Mouse (Mus musculus) forebrain, embryonic 10.5 days (tissue): ENCODE results near the gene Lypd3. TPM values are rescaled to one million over a fixed set of nuclear protein-coding genes. Genes with fewer than 3 reads are reported as not detected.
"Not testable (repeated sequence)": the region's sequence is repeated elsewhere in the genome, so short reads cannot be mapped to it uniquely, and the experiment has no call there.

Experiments used
- DNase-seq: peaks from one replicate; pipeline ENCODE4 v3.0.0-alpha.2; 2017; ENCODE audit warnings: low spot score; ENCODE audit errors: extremely low spot score
- H3K27ac ChIP-seq: fragments of 300-500 bp; sonication (generic); 2 replicates; pipeline ENCODE4 v1.5.1; 2016; ENCODE audit warnings: mild to moderate bottlenecking
- H3K27me3 ChIP-seq: fragments of 300-500 bp; sonication (generic); 2 replicates; pipeline ENCODE4 v1.6.1; 2016; ENCODE audit warnings: mild to moderate bottlenecking; ENCODE audit not compliant: poor library complexity, severe bottlenecking
- H3K36me3 ChIP-seq: fragments of 300-500 bp; sonication (generic); replicated peaks from 2 replicates; pipeline ENCODE4 v1.6.1; 2016; ENCODE audit warnings: mild to moderate bottlenecking, moderate library complexity
- H3K4me1 ChIP-seq: fragments of 300-500 bp; sonication (generic); 2 replicates; pipeline ENCODE4 v1.6.1; 2016
- H3K4me3 ChIP-seq: fragments of 300-500 bp; sonication (generic); 2 replicates; pipeline ENCODE4 v1.5.1; 2016; ENCODE audit warnings: mild to moderate bottlenecking, moderate library complexity
- H3K9me3 ChIP-seq: fragments of 300-500 bp; sonication (generic); 2 replicates; pipeline ENCODE4 v1.6.1; 2016; ENCODE audit warnings: mild to moderate bottlenecking, moderate library complexity
- WGBS: fragments of 180-500 bp; shearing (Covaris S2); methylation state at CpG from one replicate; pipeline ENCODE4 v1.1.7; 2016; 5-methylcytosine and 5-hydroxymethylcytosine counted together
- polyA plus RNA-seq: library from polyadenylated mRNA; unstranded; fragments of >200 nt; fragmentation: Nextera tagmentation; extraction: Ambion mirVana; gene quantifications from 2 replicates; pipeline ENCODE4 v1.2.1, GENCODE M21; 2016

Gene Lypd3
- polyA plus RNA-seq, 1 experiment from 2014 or later = 0.88 TPM

- Histone ChIP-seq H3K9me3 (no peaks in the 10 kb centered on the region), H3K36me3 (no peaks in the 10 kb centered on the region), H3K27me3 (peaks cover 1% of the 10 kb centered on the region), H3K4me3 (peak overlapping the region; percentile 34), H3K4me1 (peaks cover 11% of the 10 kb centered on the region; the same call in 1 of the 2 replicates), H3K27ac (peak overlapping the region; percentile 58)
- peak; percentile 90 for DNase-seq
- 8% methylated on average over 13 of the region's 13 CpGs for WGBS
These were observed 35.3 kb upstream of the Lypd3 start for GRCm38 (mm10) chr7:24600941-24601597.

- DNase-seq = no peak
- no peak overlapping the region for H3K27ac ChIP-seq
- no peaks in the 10 kb centered on the region for H3K36me3 ChIP-seq
- 91% methylated on average over 7 of the region's 7 CpGs for WGBS
- H3K27me3 ChIP-seq = peaks cover 34% of the 10 kb centered on the region
- no peaks in the 10 kb centered on the region; the same call in 1 of the 2 replicates for H3K9me3 ChIP-seq
- no peak overlapping the region for H3K4me3 ChIP-seq
- peaks cover 16% of the 10 kb centered on the region for H3K4me1 ChIP-seq
These were observed 30.8 kb upstream of the Lypd3 start for GRCm38 (mm10) chr7:24605561-24605960.

GRCm38 (mm10) chr7:24606046-24606445, 30.3 kb upstream of the Lypd3 start:
- no peaks in the 10 kb centered on the region for H3K36me3 ChIP-seq
- 84% methylated on average over 7 of the region's 7 CpGs for WGBS
- no peaks in the 10 kb centered on the region; the same call in 1 of the 2 replicates for H3K9me3 ChIP-seq
- peaks cover 21% of the 10 kb centered on the region for H3K4me1 ChIP-seq
- H3K27me3 ChIP-seq = peaks cover 38% of the 10 kb centered on the region
- no peak for DNase-seq
- H3K27ac ChIP-seq = no peak overlapping the region
- no peak overlapping the region for H3K4me3 ChIP-seq

GRCm38 (mm10) chr7:24608017-24608416, 28.3 kb upstream of the Lypd3 start:
- no peak for DNase-seq
- peaks cover 25% of the 10 kb centered on the region for H3K4me1 ChIP-seq
- no peak overlapping the region for H3K4me3 ChIP-seq
- no peak overlapping the region for H3K27ac ChIP-seq
- no peaks in the 10 kb centered on the region; the same call in 1 of the 2 replicates for H3K9me3 ChIP-seq
- WGBS = 49% methylated on average over 6 of the region's 6 CpGs
- H3K27me3 ChIP-seq = peaks cover 58% of the 10 kb centered on the region
- H3K36me3 ChIP-seq = no peaks in the 10 kb centered on the region

GRCm38 (mm10) chr7:24608561-24608960, 27.8 kb upstream of the Lypd3 start:
- H3K4me3 ChIP-seq = no peak overlapping the region
- peaks cover 27% of the 10 kb centered on the region for H3K4me1 ChIP-seq
- no peak overlapping the region for H3K27ac ChIP-seq
- WGBS = 79% methylated on average over 8 of the region's 8 CpGs
- DNase-seq = no peak
- H3K36me3 ChIP-seq = no peaks in the 10 kb centered on the region
- peaks cover 64% of the 10 kb centered on the region for H3K27me3 ChIP-seq
- H3K9me3 ChIP-seq = no peaks in the 10 kb centered on the region; the same call in 1 of the 2 replicates

GRCm38 (mm10) chr7:24610144-24610878, 26.0 kb upstream of the Lypd3 start, which contains the start of gene Phldb3:
Phldb3 (plus strand) TSS chr7:24610763.
- H3K4me1 ChIP-seq = peaks cover 27% of the 10 kb centered on the region
- 3% methylated on average over 27 of the region's 27 CpGs for WGBS
- DNase-seq = no peak
- H3K36me3 ChIP-seq = no peaks in the 10 kb centered on the region
- peak within 1 kb of the TSS; percentile 55 for H3K4me3 ChIP-seq
- H3K9me3 ChIP-seq = no peaks in the 10 kb centered on the region; the same call in 1 of the 2 replicates
- 0 out of 2 replicates have a peak within 1 kb of the TSS, but pooled peaks have one; percentile 25 for H3K27ac ChIP-seq
- H3K27me3 ChIP-seq = peaks cover 77% of the 10 kb centered on the region

GRCm38 (mm10) chr7:24610879-24611494, 25.4 kb upstream of the Lypd3 start:
- H3K4me1 ChIP-seq = peaks cover 27% of the 10 kb centered on the region
- no peaks in the 10 kb centered on the region for H3K36me3 ChIP-seq
- under 1% methylated on average over 36 of the region's 36 CpGs for WGBS
- no peaks in the 10 kb centered on the region; the same call in 1 of the 2 replicates for H3K9me3 ChIP-seq
- peak; percentile 77 for DNase-seq
- peaks cover 77% of the 10 kb centered on the region for H3K27me3 ChIP-seq
- 0 out of 2 replicates have a peak overlapping the region, but pooled peaks have one; percentile 25 for H3K27ac ChIP-seq
- H3K4me3 ChIP-seq = peak overlapping the region; percentile 55

- no peaks in the 10 kb centered on the region; the same call in 1 of the 2 replicates for H3K9me3 ChIP-seq
- DNase-seq = no peak
- H3K27me3 ChIP-seq = peaks cover 77% of the 10 kb centered on the region
- peak overlapping the region; percentile 55 for H3K4me3 ChIP-seq
- H3K27ac ChIP-seq = no peak overlapping the region
- WGBS = 13% methylated on average over 7 of the region's 7 CpGs
- H3K36me3 ChIP-seq = no peaks in the 10 kb centered on the region
- H3K4me1 ChIP-seq = peaks cover 27% of the 10 kb centered on the region
These were observed 24.6 kb upstream of the Lypd3 start for GRCm38 (mm10) chr7:24611709-24612108.

GRCm38 (mm10) chr7:24612308-24612910, 23.9 kb upstream of the Lypd3 start:
- Histone ChIP-seq H3K36me3 (no peaks in the 10 kb centered on the region), H3K4me1 (peaks cover 27% of the 10 kb centered on the region), H3K4me3 (peak overlapping the region; percentile 36), H3K27me3 (peaks cover 73% of the 10 kb centered on the region), H3K27ac (no peak overlapping the region), H3K9me3 (no peaks in the 10 kb centered on the region; the same call in 1 of the 2 replicates)
- DNase-seq = peak; percentile 36
- WGBS = 3% methylated on average over 27 of the region's 27 CpGs

GRCm38 (mm10) chr7:24614816-24615215, 21.5 kb upstream of the Lypd3 start:
- H3K27me3 ChIP-seq = peaks cover 51% of the 10 kb centered on the region
- peaks cover 27% of the 10 kb centered on the region for H3K4me1 ChIP-seq
- H3K4me3 ChIP-seq = no peak overlapping the region
- peaks cover 7% of the 10 kb centered on the region; the same call in 1 of the 2 replicates for H3K9me3 ChIP-seq
- no peak for DNase-seq
- H3K36me3 ChIP-seq = no peaks in the 10 kb centered on the region
- no peak overlapping the region for H3K27ac ChIP-seq
- WGBS = 80% methylated on average over 13 of the region's 13 CpGs

GRCm38 (mm10) chr7:24617763-24618162, 18.6 kb upstream of the Lypd3 start:
- Histone ChIP-seq H3K36me3 (no peaks in the 10 kb centered on the region), H3K4me1 (peaks cover 4% of the 10 kb centered on the region), H3K27ac (no peak overlapping the region), H3K4me3 (no peak overlapping the region), H3K27me3 (peaks cover 21% of the 10 kb centered on the region), H3K9me3 (peaks cover 15% of the 10 kb centered on the region)
- no peak for DNase-seq
- WGBS = 84% methylated on average over 8 of the region's 8 CpGs

- 90% methylated on average over 8 of the region's 8 CpGs for WGBS
- H3K4me3 ChIP-seq, H3K36me3 ChIP-seq, H3K27ac ChIP-seq, H3K4me1 ChIP-seq, DNase-seq: not testable (repeated sequence)
- Histone ChIP-seq H3K27me3 (peaks cover 15% of the 10 kb centered on the region), H3K9me3 (peaks cover 17% of the 10 kb centered on the region)
These were observed 18.0 kb upstream of the Lypd3 start for GRCm38 (mm10) chr7:24618374-24618773.
